Mouse (Mus musculus) v-Abl transformed pro-B cells (cell line): Measurements from ENCODE around the gene Aurkaip1.
"Not testable (repeated sequence)": the region's sequence is repeated elsewhere in the genome, so short reads cannot be mapped to it uniquely, and the experiment has no call there.

Experiments used
- in situ Hi-C, 2 experiments: fragments of 400-800 bp; cut with MboI; formaldehyde crosslinking; loops; one replicate each; pipeline ENCODE4 v1.15.1; 2025; ENCODE audit not compliant: unreplicated experiment in 2 of 2

The Aurkaip1 gene

DNA sequence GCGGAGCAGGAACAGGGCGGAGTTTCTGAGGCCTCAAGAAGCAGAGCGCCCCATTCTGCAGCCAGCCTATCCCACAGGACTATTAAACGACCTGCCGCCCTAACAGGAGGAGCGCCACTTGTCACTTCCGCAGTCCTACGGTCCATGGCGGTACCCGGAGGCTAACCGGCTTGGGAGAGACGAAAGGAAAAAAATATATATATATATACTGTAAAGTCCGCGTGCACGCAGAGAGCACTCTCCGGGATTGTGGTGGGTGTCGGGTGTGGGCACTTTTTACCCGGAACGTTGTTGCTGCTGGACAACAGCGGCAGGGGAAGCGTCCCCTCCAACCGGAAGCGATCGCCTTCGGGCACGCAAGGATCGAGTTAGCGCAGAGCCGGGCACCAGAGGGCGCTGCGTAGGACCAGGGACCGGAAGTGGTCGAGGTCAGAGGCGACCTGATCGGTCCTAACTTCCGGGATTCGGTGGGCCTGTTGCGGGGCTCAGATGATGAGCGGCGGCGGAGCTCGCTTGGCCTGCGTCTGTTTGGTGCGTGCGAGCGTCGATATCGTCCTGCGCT, at the start of gene Aurkaip1:
Aurkaip1 (plus strand) TSS at position 68 of the 562 bp plus-strand sequence.
- in situ Hi-C loops = loop anchor here (5.0 to 10.0 kb wide), 2 partner anchors 114 to 116 kb away; partner anchors contain the start of gene Ube2j2 (in 1 of the 2)

DNA sequence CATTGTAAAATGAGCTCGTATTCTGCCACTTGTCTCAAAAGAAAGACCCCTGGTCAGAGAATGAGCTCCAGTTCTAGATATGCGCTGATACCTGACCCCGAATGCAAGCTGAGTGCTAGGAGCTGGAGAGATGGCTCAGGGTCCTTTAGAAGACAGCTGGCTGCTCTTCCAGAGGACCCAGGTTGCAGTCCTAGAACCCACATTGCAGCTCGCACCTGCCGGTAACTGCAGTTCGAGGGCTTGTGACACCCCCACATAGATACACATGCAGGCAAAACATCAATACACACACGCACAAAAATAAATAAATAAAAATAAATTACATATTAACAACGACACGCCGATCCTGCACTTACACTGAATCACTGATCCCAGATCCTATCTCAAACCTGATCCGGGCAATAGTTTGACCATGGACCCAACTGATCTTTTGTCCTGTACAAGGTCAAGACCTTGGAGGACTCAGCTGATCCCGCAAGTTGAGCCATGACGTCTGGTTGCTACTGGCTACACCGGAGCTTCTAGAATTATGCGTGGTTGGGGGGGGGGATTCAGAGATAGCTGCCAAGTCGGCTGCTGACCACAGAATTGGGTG, 47.5 kb upstream of the Aurkaip1 start:
- in situ Hi-C loops = no loop called here

DNA sequence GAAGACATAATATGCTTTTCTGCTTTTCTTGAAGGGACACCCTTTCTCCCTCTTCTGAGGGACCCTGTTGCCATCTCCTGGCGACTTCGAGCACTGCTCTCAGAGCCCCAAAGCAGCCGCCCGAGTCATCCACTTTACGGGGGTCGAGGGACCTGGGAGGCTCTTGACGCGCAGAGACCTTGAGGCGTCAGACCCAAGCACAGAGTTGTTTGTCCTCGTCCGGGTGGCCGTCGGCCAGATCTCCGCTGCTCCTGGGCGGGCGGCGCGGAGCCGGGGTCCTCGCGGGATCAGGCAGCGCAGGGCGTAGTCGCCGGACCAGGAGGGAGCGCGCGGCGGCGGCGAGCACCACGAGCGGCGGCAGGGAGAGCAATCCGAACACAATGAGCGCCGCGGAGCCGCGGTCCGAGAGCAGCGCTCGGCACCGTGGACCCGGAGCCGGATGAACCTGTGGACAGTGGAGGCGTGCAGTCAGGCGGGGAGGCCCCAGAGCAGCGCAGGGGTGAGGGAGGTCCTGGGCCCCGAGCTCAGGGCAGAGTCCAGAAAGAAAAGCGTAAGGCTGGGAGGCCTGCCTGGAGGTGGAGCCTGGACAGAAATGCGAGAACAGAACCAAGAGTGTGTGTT, 46.9 kb upstream of the Aurkaip1 start:
- in situ Hi-C loops = no loop called here

DNA sequence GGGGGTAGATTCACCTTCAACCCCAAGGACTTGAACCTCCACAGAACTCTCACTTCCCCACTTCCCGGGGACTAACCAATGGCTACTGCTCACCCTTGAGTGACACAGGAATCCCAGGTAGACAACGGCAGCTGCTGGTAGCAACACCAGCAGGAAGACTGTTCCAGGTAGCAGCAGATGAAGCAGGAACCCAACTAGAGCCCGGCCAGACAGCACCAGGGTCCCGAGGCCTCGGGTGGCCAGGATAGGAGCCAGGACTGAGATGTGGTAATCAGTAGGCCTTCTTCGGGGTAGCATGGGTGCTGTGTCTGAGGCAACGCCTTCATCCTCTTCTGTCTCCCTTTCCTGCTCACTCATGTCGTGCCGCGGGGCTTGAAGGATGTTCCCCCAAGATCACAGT, 45.8 kb upstream of the Aurkaip1 start:
- in situ Hi-C loops = no loop called here

DNA sequence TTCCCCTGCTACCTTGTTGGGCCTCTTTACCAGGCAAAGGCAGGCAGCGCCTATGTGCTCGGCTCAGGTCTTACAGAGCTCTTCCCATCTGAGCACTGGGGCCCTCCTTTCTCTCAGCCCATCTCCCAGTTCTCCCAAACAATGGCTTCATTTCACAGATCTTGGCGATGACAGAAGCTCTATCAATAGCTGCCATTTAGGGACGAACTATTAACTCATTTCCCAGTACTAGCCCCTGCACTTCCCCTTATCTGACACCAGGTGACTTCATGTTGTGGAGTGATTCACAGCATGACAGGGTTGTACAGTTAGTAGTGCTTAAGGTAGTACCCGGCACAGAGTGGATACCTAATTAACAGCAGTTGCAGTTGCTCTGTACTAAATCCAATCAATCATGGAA, 45.3 kb upstream of the Aurkaip1 start, which contains the start of gene Tmem88b:
Tmem88b (minus strand) TSS at position 56 of the 400 bp plus-strand sequence.
- in situ Hi-C loops = no loop called here

DNA sequence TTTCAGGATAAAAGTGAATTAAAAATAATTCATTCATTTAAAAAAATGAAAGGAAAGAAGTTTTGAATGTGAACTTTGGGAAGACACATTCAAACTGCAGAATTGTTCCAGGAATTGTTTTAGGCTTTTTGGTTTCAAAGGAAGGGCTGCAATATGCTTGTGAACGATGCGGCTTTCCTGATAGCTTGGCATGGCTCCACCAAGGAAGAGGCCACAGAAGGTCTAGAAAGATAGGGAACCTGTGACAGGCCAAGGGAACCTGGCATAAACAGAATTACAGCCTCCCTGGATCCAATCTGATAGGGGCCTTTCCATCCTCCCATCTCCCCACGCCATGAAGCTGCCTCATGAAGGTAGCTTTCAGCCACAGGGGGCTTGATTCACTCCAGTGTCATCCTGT, 42.8 kb upstream of the Aurkaip1 start:
- in situ Hi-C loops = no loop called here

DNA sequence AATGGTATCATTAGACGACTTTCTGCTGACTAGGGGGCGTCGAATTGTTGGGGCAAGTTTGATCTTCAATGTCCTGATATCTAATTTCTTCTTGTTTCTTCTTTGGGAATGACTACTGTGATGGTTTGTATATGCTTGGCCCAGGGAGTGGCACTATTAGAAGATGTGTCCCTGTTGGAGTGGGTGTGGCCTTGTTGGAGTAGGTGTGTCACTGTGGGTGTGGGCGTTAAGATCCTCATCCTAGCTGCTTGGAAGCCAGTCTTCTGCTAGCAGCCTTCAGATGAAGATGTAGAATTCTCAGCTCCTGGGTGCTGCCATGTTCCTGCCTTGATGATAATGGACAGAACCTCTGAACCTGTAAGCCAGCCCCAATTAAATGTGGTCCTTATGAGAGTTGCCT, 42.2 kb upstream of the Aurkaip1 start:
- in situ Hi-C loops = not testable (repeated sequence)

DNA sequence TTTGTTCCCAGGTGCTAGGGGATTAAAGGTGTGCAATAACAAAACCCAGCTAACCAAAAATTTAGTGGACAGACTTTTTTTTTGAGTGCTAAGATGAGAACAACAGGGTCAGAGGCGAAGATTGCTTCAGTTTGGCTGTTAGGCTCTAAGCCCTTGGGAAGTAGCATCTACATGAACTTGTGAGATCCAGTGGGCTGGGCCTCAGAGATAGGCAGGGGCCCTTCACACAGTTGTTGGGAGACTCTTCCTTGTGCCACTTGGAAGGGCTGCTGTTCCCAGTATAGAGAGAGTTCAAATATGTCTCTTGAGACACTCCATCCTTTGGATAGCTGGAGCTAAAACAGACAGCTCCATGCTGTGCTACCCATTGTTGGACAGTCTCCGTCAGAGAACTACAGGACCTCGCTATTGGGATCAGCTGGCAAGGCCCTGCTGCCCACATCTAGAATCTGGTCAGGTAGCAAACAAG, 41.0 kb upstream of the Aurkaip1 start, which contains the start of gene Ankrd65:
Ankrd65 (plus strand) TSS at position 419 of the 469 bp plus-strand sequence.
- in situ Hi-C loops = no loop called here

DNA sequence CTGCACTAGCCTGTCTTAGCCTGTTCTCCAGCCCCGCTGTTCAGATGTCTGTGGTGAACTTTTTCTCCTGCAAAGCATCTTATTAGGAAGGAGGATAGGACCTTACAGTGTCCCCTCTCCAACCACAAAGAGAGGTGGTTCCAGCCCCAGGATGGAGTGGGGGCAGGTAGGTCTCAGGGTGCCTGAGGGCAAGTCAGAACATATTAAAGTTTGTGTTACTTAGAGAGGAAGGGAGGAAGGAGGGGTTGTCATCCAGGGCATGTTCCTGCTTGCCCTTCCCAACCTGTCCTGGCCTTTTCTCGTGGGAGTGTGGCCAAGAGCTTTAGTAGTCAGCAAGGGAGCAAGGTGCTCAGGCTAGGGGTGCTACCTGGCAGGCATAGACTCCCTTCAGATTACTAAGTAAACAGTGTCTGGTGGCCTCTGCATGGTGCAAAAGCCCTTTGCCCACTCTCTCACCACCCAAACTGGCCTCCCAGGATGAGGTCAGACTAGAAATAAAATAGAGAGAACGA, 40.4 kb upstream of the Aurkaip1 start:
- in situ Hi-C loops = no loop called here

DNA sequence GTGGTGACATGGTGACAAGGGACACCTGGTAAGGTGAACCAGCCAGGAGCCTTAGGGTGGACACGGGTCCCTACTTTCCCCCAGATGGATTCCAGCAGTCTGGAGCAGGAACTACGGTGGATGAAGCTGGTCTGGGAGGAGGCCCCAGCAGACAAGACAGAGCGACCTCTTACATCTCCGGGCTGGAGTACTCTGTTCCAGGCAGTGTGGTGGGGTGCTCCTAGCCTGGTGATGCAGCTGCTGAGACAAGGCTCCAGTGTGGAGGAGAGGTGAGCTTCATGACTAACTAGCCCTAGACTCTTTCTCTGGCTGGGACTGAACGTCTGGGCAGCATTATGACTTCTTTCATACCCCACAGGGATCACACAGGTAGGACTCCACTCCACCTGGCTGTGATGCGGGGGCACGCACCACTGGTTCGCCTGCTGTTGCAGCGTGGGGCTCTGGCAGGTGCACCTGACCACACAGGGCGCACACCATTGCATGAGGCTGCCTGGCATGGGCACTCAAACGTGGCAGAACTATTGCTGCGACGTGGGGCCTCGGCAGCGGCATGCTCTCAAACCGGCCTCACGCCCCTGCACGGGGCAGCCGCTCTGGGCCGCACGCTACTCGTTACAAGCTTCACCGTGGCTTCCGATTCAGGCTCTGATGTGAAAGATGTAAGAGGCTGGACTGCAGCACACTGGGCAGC, 39.7 kb upstream of the Aurkaip1 start:
- in situ Hi-C loops = no loop called here

DNA sequence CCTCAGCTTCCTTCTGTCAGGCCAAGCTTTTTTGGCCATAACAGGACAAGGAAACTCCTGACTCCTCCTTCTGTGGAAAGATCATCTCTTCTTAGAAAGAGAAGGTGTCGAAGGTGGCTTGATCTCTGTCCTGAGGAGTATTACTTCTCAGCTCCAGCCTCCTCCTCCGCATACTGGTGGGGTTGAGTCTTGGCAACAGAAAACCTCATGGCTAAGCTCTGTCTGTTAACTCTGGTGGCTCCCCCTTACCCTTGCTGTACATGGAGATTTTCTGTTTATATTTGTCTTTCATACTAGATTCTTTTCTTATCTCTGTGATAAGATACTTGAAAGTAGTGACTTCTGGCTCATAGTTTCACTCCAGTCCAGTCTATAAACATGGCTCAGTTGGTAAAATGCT, 37.3 kb upstream of the Aurkaip1 start:
- in situ Hi-C loops = no loop called here

DNA sequence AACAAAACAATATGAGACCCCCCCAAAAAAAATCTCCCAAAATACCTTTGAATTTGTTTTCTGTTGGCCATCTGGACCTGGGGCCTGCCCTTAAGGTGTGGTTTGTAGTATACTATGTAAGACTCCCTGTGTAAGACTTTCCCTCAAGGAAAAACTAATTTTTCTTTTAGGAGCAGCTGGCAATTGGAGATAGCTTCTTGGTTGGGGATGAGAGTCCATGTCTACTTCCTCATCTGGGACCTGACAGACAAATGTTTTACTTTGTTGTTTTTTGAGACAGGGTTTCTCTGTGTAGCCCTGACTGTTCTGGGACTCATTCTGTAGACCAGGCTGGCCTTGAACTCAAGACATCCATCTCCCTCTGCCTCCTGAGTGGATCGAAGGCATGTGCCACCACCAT, 29.0 kb upstream of the Aurkaip1 start:
- in situ Hi-C loops = loop anchor here in 1 of 2 experiments (25.0 kb wide), 1 partner anchor 715 kb away; the partner anchor contains the start of genes Morn1 and Rer1

DNA sequence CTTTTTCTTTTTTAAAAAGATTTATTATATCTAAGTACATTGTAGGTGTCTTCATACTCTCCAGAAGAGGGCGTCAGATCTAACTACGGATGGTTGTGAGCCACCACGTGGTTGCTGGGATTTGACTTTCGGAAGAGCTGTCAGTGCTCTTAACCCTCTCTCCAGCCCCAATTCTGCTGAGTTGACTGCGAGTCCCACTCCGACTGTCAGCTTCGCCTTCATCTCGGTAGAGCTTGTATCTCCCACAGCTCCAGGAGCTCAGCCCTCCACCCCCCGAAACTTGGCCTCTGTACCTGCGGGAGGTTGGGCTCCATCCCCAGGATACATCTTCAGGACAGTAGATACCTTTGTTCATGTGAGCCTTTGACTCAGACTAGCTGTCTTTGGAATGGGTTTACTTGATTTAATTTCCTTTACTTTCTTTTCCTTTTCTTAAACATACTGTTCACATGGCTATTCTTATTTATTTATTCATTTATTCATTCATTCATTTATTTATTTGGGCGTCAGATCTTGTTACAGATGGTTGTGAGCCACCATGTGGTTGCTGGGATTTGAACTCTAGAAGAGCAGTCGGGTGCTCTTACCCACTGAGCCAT, 28.2 kb upstream of the Aurkaip1 start, which contains the start of gene Mrpl20:
Mrpl20 (plus strand) TSS at position 138 of the 599 bp plus-strand sequence.
- in situ Hi-C loops = loop anchor here in 1 of 2 experiments (25.0 kb wide), 1 partner anchor 716 kb away; the partner anchor contains the start of genes Morn1 and Rer1

DNA sequence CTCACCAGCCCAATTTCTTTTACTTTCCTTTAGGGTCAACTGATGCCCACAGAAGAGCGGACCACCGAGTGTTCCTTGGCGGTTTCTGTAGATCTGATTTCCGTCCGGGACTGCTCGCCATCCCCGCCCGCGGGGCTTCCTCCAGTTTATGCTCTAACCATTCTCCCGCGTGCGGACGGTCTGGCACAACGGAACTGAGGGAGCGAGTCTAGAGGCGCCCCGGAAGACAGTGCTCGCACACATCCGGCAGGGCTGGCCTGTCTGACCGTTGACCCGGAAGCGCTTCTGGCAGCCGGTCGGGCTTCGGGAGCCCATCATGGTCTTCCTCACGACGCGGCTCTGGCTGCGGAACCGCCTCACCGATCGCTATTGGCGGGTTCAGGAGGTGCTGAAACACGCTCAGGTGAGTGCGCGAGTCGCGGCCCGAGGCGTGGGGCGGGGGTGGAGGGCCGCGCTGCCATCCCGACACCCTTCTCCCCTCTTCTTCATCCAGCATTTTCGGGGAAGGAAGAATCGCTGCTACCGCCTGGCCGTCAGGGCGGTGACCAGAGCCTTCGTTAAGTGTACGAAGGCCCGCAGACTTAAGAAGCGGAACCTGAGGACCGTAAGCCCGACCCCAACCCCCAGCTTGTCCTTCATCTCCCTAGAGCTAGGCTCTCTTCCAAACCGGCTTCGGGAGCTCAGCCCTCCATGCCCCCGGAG, 27.6 kb upstream of the Aurkaip1 start:
- in situ Hi-C loops = loop anchor here in 1 of 2 experiments (25.0 kb wide), 1 partner anchor 716 kb away; the partner anchor contains the start of genes Morn1 and Rer1

DNA sequence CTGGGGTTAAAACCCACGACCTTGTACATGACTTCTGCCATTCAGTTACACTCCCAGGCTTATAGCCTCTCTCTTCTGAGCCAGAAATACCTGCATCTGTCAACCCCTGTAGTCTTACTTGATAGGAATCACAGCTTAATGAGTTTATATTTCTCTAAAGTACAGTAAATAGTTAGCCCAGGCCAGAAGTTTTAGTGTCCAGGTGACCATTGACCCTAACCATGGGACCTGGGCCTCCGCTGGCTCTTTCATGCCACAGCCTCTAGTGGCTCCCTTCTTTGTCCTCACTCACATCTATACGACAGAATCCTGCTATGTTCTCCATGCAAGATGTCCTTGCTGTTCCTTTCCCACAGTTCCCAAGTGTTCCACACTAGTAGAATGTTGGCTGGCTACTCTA, 23.2 kb upstream of the Aurkaip1 start:
- in situ Hi-C loops = loop anchor here in 1 of 2 experiments (25.0 kb wide), 1 partner anchor 721 kb away; the partner anchor contains the start of genes Morn1 and Rer1

DNA sequence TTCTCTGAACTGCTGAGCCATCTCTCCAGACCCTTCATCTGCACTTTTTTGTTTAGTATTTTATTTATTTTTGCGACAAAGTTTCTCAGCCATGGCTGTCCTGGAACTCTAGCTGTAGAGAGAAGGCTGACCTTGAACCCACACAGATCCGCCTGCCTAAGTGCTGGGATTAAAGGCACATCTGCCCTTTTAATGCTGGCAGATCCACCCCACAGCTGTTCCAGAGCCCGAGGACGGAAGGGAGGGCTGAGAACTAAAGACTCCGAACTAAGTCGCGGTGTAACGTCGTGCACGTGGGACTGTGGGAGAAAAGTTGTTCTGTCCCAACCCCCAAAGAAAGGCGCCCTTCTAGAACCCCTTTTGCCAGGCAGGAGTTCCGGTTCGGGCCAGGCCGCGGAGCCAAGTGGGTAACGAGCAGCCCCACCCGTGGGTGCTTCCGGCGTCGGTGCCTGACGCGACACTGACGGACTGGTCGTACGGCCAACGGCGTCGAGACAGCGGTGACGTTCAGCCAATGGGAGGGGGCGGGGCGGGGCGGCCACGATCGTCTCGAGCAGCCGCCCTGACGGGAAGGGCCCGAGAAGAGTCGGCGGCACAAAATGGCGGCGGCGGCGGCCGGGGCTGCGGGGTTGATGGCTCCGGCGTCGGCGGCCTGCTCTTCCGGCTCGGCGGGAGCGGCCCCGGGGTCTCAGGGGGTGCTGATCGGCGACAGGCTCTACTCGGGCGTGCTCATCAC, 19.0 kb upstream of the Aurkaip1 start, which contains the start of gene Ccnl2:
Ccnl2 (plus strand) TSS at position 561 of the 736 bp plus-strand sequence.
- in situ Hi-C loops = loop anchor here in 1 of 2 experiments (25.0 kb wide), 1 partner anchor 725 kb away; the partner anchor contains the start of genes Morn1 and Rer1

DNA sequence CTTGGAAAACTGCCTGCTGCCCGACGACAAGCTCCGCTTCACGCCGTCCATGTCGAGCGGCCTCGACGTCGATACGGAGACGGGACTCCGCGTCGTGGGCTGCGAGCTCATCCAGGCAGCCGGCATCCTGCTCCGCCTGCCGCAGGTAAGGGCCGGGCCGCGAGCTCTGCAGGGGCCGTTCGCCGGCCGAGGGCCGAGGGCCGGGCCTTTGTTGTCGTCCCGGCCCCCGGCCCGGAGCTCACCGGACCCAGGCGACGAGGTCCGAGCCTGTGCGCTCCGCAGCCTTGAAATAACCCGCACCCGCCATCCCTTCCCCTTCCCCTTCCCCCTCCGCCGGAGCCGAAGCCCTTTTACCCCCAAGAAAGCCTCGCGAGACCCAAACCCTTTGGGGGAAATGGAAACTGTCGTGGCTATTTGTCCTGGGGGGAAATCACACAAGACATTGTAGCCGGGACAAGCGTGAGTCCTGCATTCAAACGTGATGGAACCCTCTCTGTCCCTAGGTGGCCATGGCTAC, 18.3 kb upstream of the Aurkaip1 start:
- in situ Hi-C loops = loop anchor here in 1 of 2 experiments (25.0 kb wide), 1 partner anchor 725 kb away; the partner anchor contains the start of genes Morn1 and Rer1

DNA sequence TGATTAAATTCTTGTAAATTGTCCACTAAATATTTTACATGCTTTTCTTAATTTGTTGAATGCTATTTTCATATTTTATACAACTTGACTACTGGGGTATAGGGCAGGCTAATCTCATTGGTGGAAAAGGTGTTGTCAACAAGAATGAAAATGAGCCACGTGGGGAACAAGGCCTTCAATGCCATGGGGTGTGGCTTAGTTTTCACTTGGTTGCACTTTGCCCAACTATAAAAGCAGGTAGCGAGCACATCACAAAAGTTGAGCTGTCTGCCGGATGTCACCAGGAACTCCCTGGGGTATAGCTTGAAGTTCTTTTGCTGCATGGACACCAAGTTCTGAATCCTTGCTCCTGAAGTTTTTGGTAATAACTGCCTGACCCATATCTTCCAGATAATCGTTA, 13.5 kb upstream of the Aurkaip1 start:
- in situ Hi-C loops = loop anchor here in 1 of 2 experiments (25.0 kb wide), 1 partner anchor 730 kb away; the partner anchor contains the start of genes Morn1 and Rer1
